Mouse (Mus musculus) neural tube, embryonic 14.5 days (tissue): ENCODE results near the gene Aacs. TPM values are rescaled to one million over a fixed set of nuclear protein-coding genes. Genes with fewer than 3 reads are reported as not detected.
A peak's percentile ranks its signal among the peaks of the same experiment; 100 is the strongest.

Experiments used
- ATAC-seq: fragments of 200-750 bp; cut with Nextera tagmentation; 2 replicates; pipeline ENCODE4 v1.8.0; 2017; ENCODE audit warnings: low read depth, mild to moderate bottlenecking, moderate TSS enrichment, moderate library complexity
- H3K27ac ChIP-seq: fragments of 300-500 bp; sonication (generic); 2 replicates; pipeline ENCODE4 v1.5.1; 2014; ENCODE audit warnings: low read depth, mild to moderate bottlenecking, control low read depth, low read length, moderate library complexity, mixed read lengths
- H3K27me3 ChIP-seq: fragments of 300-500 bp; sonication (generic); 2 replicates; pipeline ENCODE4 v1.6.1; 2014; ENCODE audit warnings: low read length; ENCODE audit not compliant: control insufficient read depth, insufficient read depth
- H3K36me3 ChIP-seq: fragments of 300-500 bp; sonication (generic); 2 replicates; pipeline ENCODE4 v1.6.1; 2014; ENCODE audit warnings: low read length, mixed read lengths; ENCODE audit not compliant: control insufficient read depth, insufficient read depth
- H3K4me1 ChIP-seq: fragments of 300-500 bp; sonication (generic); 2 replicates; pipeline ENCODE4 v1.6.1; 2014; ENCODE audit warnings: low read length; ENCODE audit not compliant: control insufficient read depth, insufficient read depth
- H3K4me2 ChIP-seq: fragments of 300-500 bp; sonication (generic); 2 replicates; pipeline ENCODE4 v1.6.1; 2014; ENCODE audit warnings: mild to moderate bottlenecking, low read depth, low read length, control low read depth
- H3K4me3 ChIP-seq: fragments of 300-500 bp; sonication (generic); 2 replicates; pipeline ENCODE4 v1.5.1; 2014; ENCODE audit warnings: low read depth, low read length, control low read depth, mixed read lengths
- H3K9ac ChIP-seq: fragments of 300-500 bp; sonication (generic); replicated peaks from 2 replicates; pipeline ENCODE4 v1.6.1; 2014; ENCODE audit warnings: low read depth, mild to moderate bottlenecking, control low read depth, low read length, mixed read lengths
- H3K9me3 ChIP-seq: fragments of 300-500 bp; sonication (generic); 2 replicates; pipeline ENCODE4 v1.6.1; 2016; ENCODE audit warnings: low read length; ENCODE audit not compliant: control insufficient read depth
- WGBS: fragments of 180-500 bp; shearing (Covaris S2); extraction: QIAGEN DNeasy Blood & Tissue Kit; methylation state at CpG from one replicate; pipeline ENCODE4 v1.1.7; 2014; 5-methylcytosine and 5-hydroxymethylcytosine counted together
- polyA plus RNA-seq: library from polyadenylated mRNA; unstranded; fragments of >200 nt; fragmentation: Nextera tagmentation; extraction: Ambion mirVana; gene quantifications from 2 replicates; pipeline ENCODE4 v1.2.1, GENCODE M21; 2014

Gene Aacs
- polyA plus RNA-seq, 1 experiment from 2014 or later, result 78.9 TPM

- Histone ChIP-seq H3K4me1 (peaks cover 12% of the 10 kb centered on the region; the same call in 1 of the 2 replicates), H3K9ac (peak within 1 kb of the TSS; percentile 74), H3K4me2 (peak within 1 kb of the TSS; percentile 93), H3K4me3 (peak within 1 kb of the TSS; percentile 53), H3K9me3 (no peaks in the 10 kb centered on the region), H3K27ac (peak within 1 kb of the TSS; percentile 57), H3K27me3 (peaks cover 14% of the 10 kb centered on the region), H3K36me3 (no peaks in the 10 kb centered on the region)
- ATAC-seq, result peak; percentile 26; the same call in 1 of the 2 replicates
- 2% methylated on average over 22 of the region's 25 CpGs for WGBS
Measured at GRCm38 (mm10) chr5:125531634-125532033, 56.0 kb downstream of the Aacs start, which contains the start of gene Tmem132b. Gene Tmem132b, plus strand, starts transcription at chr5:125531774.

GRCm38 (mm10) chr5:125532191-125532544, 56.6 kb downstream of the Aacs start:
- Histone ChIP-seq H3K27ac (peak overlapping the region; percentile 57; the same call in 1 of the 2 replicates), H3K4me3 (peak overlapping the region; percentile 53), H3K9me3 (no peaks in the 10 kb centered on the region), H3K9ac (peak overlapping the region; percentile 74), H3K4me1 (peaks cover 12% of the 10 kb centered on the region; the same call in 1 of the 2 replicates), H3K27me3 (peaks cover 14% of the 10 kb centered on the region), H3K4me2 (peak overlapping the region; percentile 93), H3K36me3 (no peaks in the 10 kb centered on the region)
- 0% methylated on average over 30 of the region's 30 CpGs for WGBS
- ATAC-seq, result peak; percentile 65

DNA sequence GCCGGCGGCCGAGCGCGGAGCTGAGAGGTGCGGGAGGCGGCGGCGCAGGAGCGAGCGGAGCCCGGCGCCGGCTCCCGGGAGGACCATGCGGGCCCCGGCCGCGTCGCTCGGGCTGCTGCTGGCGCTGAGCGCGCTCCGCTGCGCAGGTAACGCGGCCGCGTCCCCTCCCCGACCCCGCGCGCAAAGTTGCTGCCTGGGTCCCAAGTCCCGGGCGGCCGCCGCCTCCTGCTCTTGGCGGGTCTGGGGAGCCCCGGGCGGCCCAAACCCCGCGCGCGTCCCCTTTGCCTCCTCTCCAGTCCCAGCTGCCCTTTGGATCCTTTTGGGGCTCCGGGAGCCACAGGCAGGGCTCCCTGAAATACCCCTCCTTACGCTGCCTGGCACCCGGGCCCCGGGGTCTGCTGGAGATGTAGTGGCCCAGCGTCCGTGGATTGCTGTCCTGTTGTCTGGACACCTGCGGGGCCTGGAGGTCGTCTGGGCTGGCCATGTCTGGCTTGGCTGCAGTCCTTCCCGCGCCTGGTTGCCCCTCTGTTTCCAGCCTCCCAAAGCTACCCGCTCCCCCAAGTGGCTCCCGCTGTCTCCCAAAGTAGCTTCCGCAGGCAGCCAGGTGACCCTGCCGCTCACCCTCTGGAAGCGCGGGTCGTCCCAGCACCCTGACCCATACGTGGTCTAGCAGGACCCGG, 57.1 kb downstream of the Aacs start:
- 1% methylated on average over 52 of the region's 64 CpGs for WGBS
- ATAC-seq, result no peak; the same call in 1 of the 2 replicates

DNA sequence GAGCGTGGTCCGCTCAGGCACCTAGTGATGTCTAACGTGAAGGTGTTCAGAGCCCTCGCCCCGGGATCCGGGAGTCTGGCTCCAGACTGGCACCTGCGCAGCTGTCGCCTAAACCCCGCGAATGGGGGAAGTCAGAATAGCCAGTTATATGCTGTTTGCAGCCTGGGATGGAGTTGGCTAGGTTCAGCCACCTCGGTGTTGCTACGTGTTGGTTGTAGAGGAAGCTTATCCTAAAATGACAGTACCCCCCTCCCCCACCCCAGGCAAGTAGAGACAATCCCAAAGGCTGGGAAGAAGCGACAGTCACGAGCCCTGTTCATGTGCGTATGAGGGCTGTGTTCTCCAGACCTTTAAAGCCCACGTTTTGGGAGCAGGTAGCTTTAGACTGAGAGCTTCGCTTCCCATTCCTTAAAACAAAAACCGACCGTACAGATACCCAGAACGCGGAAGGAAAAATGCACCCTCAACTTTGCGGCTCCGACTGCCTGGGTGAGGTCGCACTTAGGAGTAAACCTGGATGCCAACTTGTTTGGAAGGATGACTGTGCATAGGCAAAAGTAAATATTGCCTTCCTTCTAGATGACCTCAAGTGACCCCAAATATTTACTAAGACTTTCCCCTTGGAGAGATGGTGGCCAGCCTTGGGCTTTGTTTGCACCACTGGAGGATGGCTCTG, 57.7 kb downstream of the Aacs start:
- Histone ChIP-seq H3K9me3 (no peaks in the 10 kb centered on the region), H3K4me2 (peak overlapping the region; percentile 93), H3K4me1 (peaks cover 12% of the 10 kb centered on the region; the same call in 1 of the 2 replicates), H3K4me3 (peak overlapping the region; percentile 53), H3K27ac (peak overlapping the region; percentile 57; the same call in 1 of the 2 replicates), H3K27me3 (peaks cover 14% of the 10 kb centered on the region), H3K36me3 (no peaks in the 10 kb centered on the region), H3K9ac (peak overlapping the region; percentile 74)
- WGBS, result 2% methylated on average over 24 of the region's 24 CpGs
- ATAC-seq, result no peak

More for the DNA sequence above, 57.1 kb downstream of the Aacs start:
- Histone ChIP-seq H3K4me1 (peaks cover 12% of the 10 kb centered on the region; the same call in 1 of the 2 replicates), H3K4me3 (peak overlapping the region; percentile 53), H3K27me3 (peaks cover 14% of the 10 kb centered on the region), H3K36me3 (no peaks in the 10 kb centered on the region), H3K9ac (peak overlapping the region; percentile 74), H3K4me2 (peak overlapping the region; percentile 93), H3K9me3 (no peaks in the 10 kb centered on the region), H3K27ac (peak overlapping the region; percentile 57)

- peak overlapping the region; percentile 18; the same call in 1 of the 2 replicates for H3K27ac ChIP-seq
- H3K9me3 ChIP-seq, result no peaks in the 10 kb centered on the region
- peaks cover 14% of the 10 kb centered on the region for H3K27me3 ChIP-seq
- H3K9ac ChIP-seq, result 0 out of 2 replicates have a peak overlapping the region, but pooled peaks have one; percentile 74
- WGBS, result 7% methylated on average over 7 of the region's 7 CpGs
- peak overlapping the region; percentile 93 for H3K4me2 ChIP-seq
- H3K36me3 ChIP-seq, result no peaks in the 10 kb centered on the region
- H3K4me1 ChIP-seq, result peaks cover 12% of the 10 kb centered on the region; the same call in 1 of the 2 replicates
- peak overlapping the region; percentile 53 for H3K4me3 ChIP-seq
- no peak for ATAC-seq
Measured at GRCm38 (mm10) chr5:125534168-125534610, 58.6 kb downstream of the Aacs start.

- Histone ChIP-seq H3K4me2 (peak overlapping the region; percentile 93), H3K4me3 (peak overlapping the region; percentile 53), H3K9ac (0 out of 2 replicates have a peak overlapping the region, but pooled peaks have one; percentile 11), H3K36me3 (no peaks in the 10 kb centered on the region), H3K4me1 (peaks cover 12% of the 10 kb centered on the region; the same call in 1 of the 2 replicates), H3K27me3 (peaks cover 14% of the 10 kb centered on the region), H3K9me3 (no peaks in the 10 kb centered on the region), H3K27ac (no peak overlapping the region)
- 1% methylated on average over 26 of the region's 26 CpGs for WGBS
- ATAC-seq, result peak; percentile 68; the same call in 1 of the 2 replicates
Measured at GRCm38 (mm10) chr5:125534611-125535324, 59.2 kb downstream of the Aacs start.

- Histone ChIP-seq H3K9me3 (no peaks in the 10 kb centered on the region), H3K36me3 (no peaks in the 10 kb centered on the region), H3K4me1 (no peaks in the 10 kb centered on the region), H3K27ac (no peak overlapping the region), H3K9ac (no peak overlapping the region), H3K4me3 (no peak overlapping the region), H3K4me2 (no peak overlapping the region), H3K27me3 (no peaks in the 10 kb centered on the region)
- WGBS, result 91% methylated on average over 2 of the region's 2 CpGs
- no peak for ATAC-seq
Measured at GRCm38 (mm10) chr5:125545090-125545489, 69.5 kb downstream of the Aacs start.

DNA sequence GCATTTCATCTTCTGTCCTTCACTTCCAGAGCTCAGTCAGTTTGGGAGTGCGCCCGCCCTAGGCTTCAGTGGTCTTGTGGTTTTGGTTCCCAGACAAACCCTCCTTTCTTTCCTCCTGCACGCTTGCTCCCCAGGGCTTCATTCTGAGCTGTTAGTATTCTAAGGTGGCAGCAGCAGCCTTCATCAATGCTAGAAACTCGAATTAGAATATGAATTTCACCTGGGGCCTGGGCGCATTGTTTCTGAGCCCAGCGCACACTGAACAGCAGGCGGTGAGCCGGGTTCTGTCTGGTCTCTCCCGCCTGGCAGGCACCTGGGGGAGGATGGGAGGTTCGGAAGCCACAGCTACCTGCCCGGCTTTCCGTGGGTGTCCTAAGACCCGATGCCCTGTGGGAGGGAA, 70.7 kb downstream of the Aacs start:
- Histone ChIP-seq H3K27ac (no peak overlapping the region), H3K36me3 (no peaks in the 10 kb centered on the region), H3K27me3 (no peaks in the 10 kb centered on the region), H3K4me3 (no peak overlapping the region), H3K9ac (no peak overlapping the region), H3K4me2 (no peak overlapping the region), H3K9me3 (no peaks in the 10 kb centered on the region), H3K4me1 (no peaks in the 10 kb centered on the region)
- no peak for ATAC-seq
- WGBS, result 29% methylated on average over 13 of the region's 13 CpGs
